Mouse (Mus musculus): ENCODE data around the gene Il1rl2. TPM values are rescaled to one million over a fixed set of nuclear protein-coding genes. Genes with fewer than 3 reads are reported as not detected.

The Il1rl2 gene
- total and polyA plus RNA-seq, 2 experiments from 2014 or later: 2.3 to 9.4 TPM

DNA sequence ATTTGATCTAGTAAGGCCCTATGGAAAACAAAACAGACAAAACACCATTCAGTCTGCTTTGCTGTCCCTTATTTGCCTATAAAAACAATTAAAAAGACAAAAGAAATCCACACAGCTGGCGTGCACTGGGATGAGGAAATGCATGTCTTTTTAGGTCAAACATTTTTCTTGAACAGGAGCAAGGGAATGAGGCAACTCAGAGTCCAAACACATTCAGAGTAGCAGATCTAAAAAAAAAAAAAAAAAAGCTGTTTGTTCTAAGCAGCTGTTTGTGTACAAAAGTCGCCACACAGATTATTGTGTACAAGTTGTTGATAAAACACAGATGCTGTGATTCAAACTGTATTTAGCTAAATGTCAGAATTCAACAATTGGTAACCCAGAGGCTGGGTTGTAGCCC is 33.5 kb downstream of the Il1rl2 start:
- DNase-seq (ENCODE audit: low spot score) (no peak), ATAC-seq (ENCODE audit: insufficient read depth, low read depth) (no peak)
- Histone ChIP-seq H3K27ac (ENCODE audit: low read depth) (no peak overlapping the region), H3K36me3 (replicated peaks; ENCODE audit: control insufficient read depth, insufficient read depth, low read length) (no peaks in the 10 kb centered on the region), H3K27me3 (ENCODE audit: control insufficient read depth, insufficient read depth, low read length) (no peaks in the 10 kb centered on the region), H3K9ac (replicated peaks; ENCODE audit: low read depth, low read length) (no peak overlapping the region), H3K4me2 (ENCODE audit: low read depth, low read length) (no peak overlapping the region), H3K9me3 (replicated peaks; ENCODE audit: control insufficient read depth, low read length) (no peaks in the 10 kb centered on the region), H3K4me1 (ENCODE audit: control insufficient read depth, insufficient read depth) (0 out of 2 replicates have a peak, but pooled peaks cover 2% of the 10 kb centered on the region), H3K4me3 (ENCODE audit: low read depth, low read length) (no peak overlapping the region)
- TF ChIP-seq CTCF (IDR thresholded peaks at IDR 0.05; ENCODE audit: low read depth): no peak
- TF ChIP-seq EP300 (IDR thresholded peaks at IDR 0.05; ENCODE audit: low read depth): no peak
- 75% methylated on average over 2 of the region's 2 CpGs for WGBS

GRCm38 (mm10) chr1:40358351-40358750 is 33.9 kb downstream of the Il1rl2 start:
- no peak for DNase-seq (ENCODE audit: low spot score)
- H3K36me3 ChIP-seq (replicated peaks; ENCODE audit: control insufficient read depth, insufficient read depth, low read length): no peaks in the 10 kb centered on the region
- no peak for TF ChIP-seq EP300 (IDR thresholded peaks at IDR 0.05; ENCODE audit: low read depth)
- no peak for TF ChIP-seq CTCF (IDR thresholded peaks at IDR 0.05; ENCODE audit: low read depth)
- 32% methylated on average over 2 of the region's 2 CpGs for WGBS
- H3K9me3 ChIP-seq (replicated peaks; ENCODE audit: control insufficient read depth, low read length): no peaks in the 10 kb centered on the region
- H3K4me1 ChIP-seq (ENCODE audit: control insufficient read depth, insufficient read depth): 0 out of 2 replicates have a peak, but pooled peaks cover 3% of the 10 kb centered on the region
- no peak overlapping the region for H3K4me3 ChIP-seq (ENCODE audit: low read depth, low read length)
- H3K9ac ChIP-seq (replicated peaks; ENCODE audit: low read depth, low read length): no peak overlapping the region
- H3K4me2 ChIP-seq (ENCODE audit: low read depth, low read length): no peak overlapping the region
- H3K27ac ChIP-seq (ENCODE audit: low read depth): 0 out of 2 replicates have a peak overlapping the region, but pooled peaks have one; percentile 19
- no peak; the same call in 1 of the 2 replicates for ATAC-seq (ENCODE audit: insufficient read depth, low read depth)
- no peaks in the 10 kb centered on the region for H3K27me3 ChIP-seq (ENCODE audit: control insufficient read depth, insufficient read depth, low read length)

DNA sequence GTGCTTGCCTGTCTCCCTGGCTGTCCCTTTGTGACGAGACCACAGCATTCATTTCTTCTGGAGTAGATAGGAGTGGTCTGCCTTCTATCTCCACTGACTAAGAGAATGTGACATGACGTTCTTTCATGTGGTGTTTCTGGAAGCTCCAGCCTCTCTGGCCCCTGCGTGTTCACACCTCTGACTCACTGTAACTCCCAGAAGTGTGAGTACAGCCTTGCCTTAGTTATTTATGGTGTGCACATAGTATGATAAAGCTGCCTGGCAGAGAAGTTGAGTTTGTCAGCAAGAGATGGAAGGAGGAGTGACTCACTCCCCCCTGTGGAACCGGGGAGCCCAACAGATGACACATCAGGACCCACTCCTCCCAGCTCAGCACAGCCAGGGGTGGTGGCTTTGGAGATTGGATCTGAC is 34.4 kb downstream of the Il1rl2 start:
- Histone ChIP-seq H3K27me3 (ENCODE audit: control insufficient read depth, insufficient read depth, low read length) (no peaks in the 10 kb centered on the region), H3K9ac (replicated peaks; ENCODE audit: low read depth, low read length) (no peak overlapping the region), H3K27ac (ENCODE audit: low read depth) (no peak overlapping the region), H3K9me3 (replicated peaks; ENCODE audit: control insufficient read depth, low read length) (no peaks in the 10 kb centered on the region), H3K4me3 (ENCODE audit: low read depth, low read length) (no peak overlapping the region), H3K36me3 (replicated peaks; ENCODE audit: control insufficient read depth, insufficient read depth, low read length) (no peaks in the 10 kb centered on the region), H3K4me1 (ENCODE audit: control insufficient read depth, insufficient read depth) (0 out of 2 replicates have a peak, but pooled peaks cover 3% of the 10 kb centered on the region), H3K4me2 (ENCODE audit: low read depth, low read length) (no peak overlapping the region)
- TF ChIP-seq CTCF (IDR thresholded peaks at IDR 0.05; ENCODE audit: low read depth): peak; percentile 13; the same call in 1 of the 2 replicates
- TF ChIP-seq EP300 (IDR thresholded peaks at IDR 0.05; ENCODE audit: low read depth): no peak
- ATAC-seq (ENCODE audit: insufficient read depth, low read depth) (peak; percentile 75), DNase-seq (ENCODE audit: low spot score) (peak; percentile 70)
- WGBS: 12% methylated on average over 4 of the region's 4 CpGs

DNA sequence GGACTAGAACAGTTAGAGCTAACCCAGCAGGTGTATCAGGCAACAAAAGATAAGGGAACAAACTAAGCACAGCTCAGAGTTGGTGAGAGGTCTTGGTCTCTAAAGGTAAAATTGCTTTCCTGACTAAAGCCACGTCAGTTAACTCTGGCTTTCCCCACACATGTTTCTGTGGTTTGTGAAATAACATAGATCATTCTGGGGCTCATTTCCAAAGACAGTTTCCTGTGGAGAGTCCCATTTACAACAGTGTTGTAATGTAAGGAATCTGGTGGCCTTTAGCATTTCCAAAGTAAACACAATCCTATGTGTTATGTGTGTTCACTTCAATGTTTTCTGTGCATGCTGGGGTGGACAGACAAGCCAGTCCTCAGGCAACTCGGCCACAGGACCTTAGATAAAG is 35.3 kb downstream of the Il1rl2 start:
- H3K27me3 ChIP-seq (ENCODE audit: control insufficient read depth, insufficient read depth, low read length): no peaks in the 10 kb centered on the region

GRCm38 (mm10) chr1:40360969-40361368 is 36.6 kb downstream of the Il1rl2 start:
- H3K4me2 ChIP-seq (ENCODE audit: low read depth, low read length): no peak overlapping the region
- no peaks in the 10 kb centered on the region for H3K9me3 ChIP-seq (replicated peaks; ENCODE audit: control insufficient read depth, low read length)
- H3K36me3 ChIP-seq (replicated peaks; ENCODE audit: control insufficient read depth, insufficient read depth, low read length): no peaks in the 10 kb centered on the region
- DNase-seq (ENCODE audit: low spot score): no peak
- no peaks in the 10 kb centered on the region for H3K27me3 ChIP-seq (ENCODE audit: control insufficient read depth, insufficient read depth, low read length)
- H3K9ac ChIP-seq (replicated peaks; ENCODE audit: low read depth, low read length): no peak overlapping the region
- TF ChIP-seq CTCF (IDR thresholded peaks at IDR 0.05; ENCODE audit: low read depth) (no peak), EP300 (IDR thresholded peaks at IDR 0.05; ENCODE audit: low read depth) (no peak)
- ATAC-seq (ENCODE audit: insufficient read depth, low read depth): no peak
- no peak overlapping the region for H3K27ac ChIP-seq (ENCODE audit: low read depth)
- no peak overlapping the region for H3K4me3 ChIP-seq (ENCODE audit: low read depth, low read length)
- WGBS: 49% methylated on average over 7 of the region's 7 CpGs
- H3K4me1 ChIP-seq (ENCODE audit: control insufficient read depth, insufficient read depth): 0 out of 2 replicates have a peak, but pooled peaks cover 3% of the 10 kb centered on the region

More for the DNA sequence above, 35.3 kb downstream of the Il1rl2 start:
- H3K36me3 ChIP-seq (replicated peaks; ENCODE audit: control insufficient read depth, insufficient read depth, low read length): no peaks in the 10 kb centered on the region
- 49% methylated on average over 2 of the region's 2 CpGs for WGBS
- H3K9me3 ChIP-seq (replicated peaks; ENCODE audit: control insufficient read depth, low read length): no peaks in the 10 kb centered on the region
- 0 out of 2 replicates have a peak, but pooled peaks cover 3% of the 10 kb centered on the region for H3K4me1 ChIP-seq (ENCODE audit: control insufficient read depth, insufficient read depth)
- ATAC-seq (ENCODE audit: insufficient read depth, low read depth) (no peak), DNase-seq (ENCODE audit: low spot score) (no peak)
- H3K4me3 ChIP-seq (ENCODE audit: low read depth, low read length): no peak overlapping the region
- H3K27ac ChIP-seq (ENCODE audit: low read depth): no peak overlapping the region
- H3K4me2 ChIP-seq (ENCODE audit: low read depth, low read length): no peak overlapping the region
- TF ChIP-seq CTCF (IDR thresholded peaks at IDR 0.05; ENCODE audit: low read depth): no peak
- no peak for TF ChIP-seq EP300 (IDR thresholded peaks at IDR 0.05; ENCODE audit: low read depth)
- no peak overlapping the region for H3K9ac ChIP-seq (replicated peaks; ENCODE audit: low read depth, low read length)

- TF ChIP-seq CTCF (IDR thresholded peaks at IDR 0.05; ENCODE audit: low read depth): no peak
- Histone ChIP-seq H3K36me3 (replicated peaks; ENCODE audit: control insufficient read depth, insufficient read depth, low read length) (no peaks in the 10 kb centered on the region), H3K4me1 (ENCODE audit: control insufficient read depth, insufficient read depth) (0 out of 2 replicates have a peak, but pooled peaks cover 3% of the 10 kb centered on the region), H3K4me3 (ENCODE audit: low read depth, low read length) (no peak overlapping the region), H3K4me2 (ENCODE audit: low read depth, low read length) (no peak overlapping the region), H3K9me3 (replicated peaks; ENCODE audit: control insufficient read depth, low read length) (no peaks in the 10 kb centered on the region), H3K27me3 (ENCODE audit: control insufficient read depth, insufficient read depth, low read length) (no peaks in the 10 kb centered on the region), H3K9ac (replicated peaks; ENCODE audit: low read depth, low read length) (no peak overlapping the region), H3K27ac (ENCODE audit: low read depth) (no peak overlapping the region)
- no peak for ATAC-seq (ENCODE audit: insufficient read depth, low read depth)
- WGBS: 71% methylated on average over 1 of the region's 1 CpGs
- no peak for DNase-seq (ENCODE audit: low spot score)
Measured at GRCm38 (mm10) chr1:40361596-40361995, 37.2 kb downstream of the Il1rl2 start.

Data from heart, postnatal 0 days (tissue).